Mouse (Mus musculus) kidney, postnatal 4 days (tissue): ENCODE results near the gene Nav2.

Experiments used
- DNase-seq, 2 experiments: peaks; one replicate each; pipeline ENCODE4 v3.0.0; 2021; ENCODE audit warnings: mixed read lengths in 2 of 2

Gene Nav2

GRCm38 (mm10) chr7:49303600-49304411 is 395.3 kb downstream of the Nav2 start:
- DNase-seq, result peak; percentile 37 to 55

GRCm38 (mm10) chr7:49307717-49308116 is 399.2 kb downstream of the Nav2 start:
- DNase-seq, result peak; percentile 28 to 42

- DNase-seq, result no peak
Observed at GRCm38 (mm10) chr7:49309746-49310145, 401.2 kb downstream of the Nav2 start.

GRCm38 (mm10) chr7:49313945-49314344 is 405.4 kb downstream of the Nav2 start:
- DNase-seq, result peak in 1 of 2 experiments; percentile 11

- no peak for DNase-seq
Observed at GRCm38 (mm10) chr7:49315033-49315432, 406.5 kb downstream of the Nav2 start.

GRCm38 (mm10) chr7:49316600-49316999 is 408.1 kb downstream of the Nav2 start:
- DNase-seq, result no peak

- no peak for DNase-seq
Observed at GRCm38 (mm10) chr7:49318183-49318897, 409.8 kb downstream of the Nav2 start.

GRCm38 (mm10) chr7:49318898-49319293 is 410.4 kb downstream of the Nav2 start:
- peak; percentile 45 to 50 for DNase-seq

GRCm38 (mm10) chr7:49319981-49320380 is 411.5 kb downstream of the Nav2 start:
- no peak for DNase-seq

- DNase-seq, result peak; percentile 59 to 74
Observed at GRCm38 (mm10) chr7:49321124-49321531, 412.6 kb downstream of the Nav2 start.

- no peak for DNase-seq
Observed at GRCm38 (mm10) chr7:49322179-49322578, 413.7 kb downstream of the Nav2 start.

GRCm38 (mm10) chr7:49324575-49324974 is 416.1 kb downstream of the Nav2 start:
- no peak for DNase-seq

- no peak for DNase-seq
Observed at GRCm38 (mm10) chr7:49326136-49326722, 417.7 kb downstream of the Nav2 start.

- DNase-seq, result no peak
Observed at GRCm38 (mm10) chr7:49326967-49327742, 418.6 kb downstream of the Nav2 start.

- DNase-seq, result no peak
Observed at GRCm38 (mm10) chr7:49330181-49330580, 421.7 kb downstream of the Nav2 start.

- no peak for DNase-seq
Observed at GRCm38 (mm10) chr7:49331939-49332338, 423.4 kb downstream of the Nav2 start.

GRCm38 (mm10) chr7:49332644-49333043 is 424.1 kb downstream of the Nav2 start:
- no peak for DNase-seq

- DNase-seq, result no peak
Observed at GRCm38 (mm10) chr7:49334163-49334562, 425.6 kb downstream of the Nav2 start.

- DNase-seq, result no peak
Observed at GRCm38 (mm10) chr7:49335056-49335455, 426.5 kb downstream of the Nav2 start.

- DNase-seq, result no peak
Observed at GRCm38 (mm10) chr7:49336725-49337124, 428.2 kb downstream of the Nav2 start.

GRCm38 (mm10) chr7:49337710-49338109 is 429.2 kb downstream of the Nav2 start:
- no peak for DNase-seq

- no peak for DNase-seq
Observed at GRCm38 (mm10) chr7:49339953-49340352, 431.4 kb downstream of the Nav2 start.
